Mouse (Mus musculus) embryonic fibroblast, embryonic 13.5 days (primary cell): ENCODE results near the gene Cog4.
A peak's percentile ranks its signal among the peaks of the same experiment; 100 is the strongest.

Experiments used
- CTCF ChIP-seq: IDR thresholded peaks from 2 replicates; pipeline ENCODE4 v1.5.1; 2011; ENCODE audit warnings: mild to moderate bottlenecking, control low read depth, low read length, moderate library complexity, borderline replicate concordance; ENCODE audit not compliant: insufficient read depth
- POLR2A ChIP-seq: IDR thresholded peaks from 2 replicates; pipeline ENCODE4 v1.6.1; 2011; ENCODE audit warnings: low read depth, mild to moderate bottlenecking, control low read depth, low read length, moderate library complexity

DNA sequence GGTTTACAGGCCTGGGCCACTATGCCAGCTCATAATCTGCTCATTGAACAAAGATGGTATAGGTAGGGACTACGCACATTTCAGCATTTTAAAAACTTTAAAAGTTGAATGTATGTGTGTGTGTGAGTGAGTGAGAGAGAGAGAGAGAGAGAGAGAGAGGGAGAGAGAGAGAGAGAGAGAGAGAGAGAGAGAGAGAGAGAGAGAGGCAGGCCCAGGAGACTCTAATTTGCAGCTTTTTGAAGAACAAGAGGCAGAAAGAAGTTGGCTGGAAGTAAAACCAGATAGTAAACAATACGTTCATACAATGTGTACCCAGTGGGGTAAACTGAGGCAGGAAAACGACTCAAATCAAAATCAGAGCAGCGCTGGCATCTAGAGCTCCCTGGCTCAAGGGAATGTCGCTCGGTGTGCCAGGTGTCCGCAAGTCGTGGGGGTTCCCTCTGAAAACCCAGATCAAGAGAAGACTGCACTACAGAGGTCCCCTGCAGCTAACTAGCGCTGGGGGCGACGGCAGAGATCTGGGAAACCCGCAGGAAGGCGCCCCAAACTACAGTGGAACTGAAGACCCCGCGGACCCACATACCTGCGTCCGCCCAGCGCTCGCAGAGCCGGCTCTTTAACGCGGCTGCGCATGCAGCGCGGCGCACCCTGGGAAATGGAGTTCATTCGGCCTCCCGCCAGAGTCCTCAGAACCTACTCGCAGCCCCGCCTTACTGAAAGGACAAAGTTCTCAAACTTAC is 55.6 kb downstream of the Cog4 start, which contains the start of gene Fuk:
- TF ChIP-seq POLR2A (peak; percentile 55), CTCF (no peak)
